Mouse (Mus musculus): ENCODE data around the gene Pip5k1b.

The Pip5k1b gene

DNA sequence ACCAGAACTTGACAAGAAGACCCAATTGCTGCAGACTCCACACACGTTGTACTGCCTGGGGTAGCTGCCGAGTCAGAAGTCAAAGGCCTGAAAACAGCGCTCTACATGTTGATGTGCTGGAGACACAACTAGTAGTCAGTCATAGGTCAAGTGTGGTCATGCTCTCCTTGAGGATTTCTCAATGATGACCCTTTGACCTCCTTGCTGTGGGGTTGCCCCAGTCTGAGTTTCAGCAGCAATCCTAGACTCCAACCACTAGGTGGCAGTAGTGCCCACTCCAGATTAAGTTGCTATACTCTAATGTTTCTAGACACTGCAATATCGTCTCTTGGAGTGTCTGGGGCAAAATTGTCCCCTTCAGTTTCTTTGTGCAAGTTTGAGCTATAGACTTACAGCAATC lies 271.5 kb downstream of the Pip5k1b start:
- peak; percentile 48 for DNase-seq

DNA sequence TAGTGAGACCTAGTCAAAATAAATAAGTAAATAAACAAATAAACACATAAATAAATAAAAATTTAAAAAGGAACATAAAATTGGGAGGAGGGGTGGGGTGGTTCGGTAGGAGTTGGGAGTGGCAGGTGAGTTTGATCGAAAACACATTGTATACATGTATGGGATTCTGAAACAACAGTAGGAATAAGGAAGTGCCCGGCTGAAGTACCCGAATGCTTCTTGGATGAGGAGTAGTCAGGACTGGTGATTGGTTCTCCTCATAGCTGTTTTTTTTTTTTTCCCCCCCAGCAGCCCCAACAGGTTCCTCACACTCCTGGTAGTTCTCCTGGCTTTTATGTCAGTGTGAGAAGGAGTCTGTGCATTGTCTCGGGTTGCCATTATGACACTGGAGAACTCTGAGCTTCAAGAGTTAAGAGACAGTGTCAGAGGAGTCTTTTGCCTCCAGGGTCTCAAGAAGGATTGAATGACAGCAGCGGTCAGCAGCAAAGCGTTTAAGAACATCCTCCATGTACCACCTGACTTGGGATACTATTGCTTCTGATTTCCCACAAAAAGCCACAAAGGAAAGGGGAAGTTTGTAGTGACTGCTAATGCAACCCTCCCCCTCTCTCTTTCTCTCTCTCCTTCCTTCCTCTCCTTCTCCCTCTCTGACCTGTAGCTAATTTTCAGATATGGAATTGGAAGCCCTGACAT lies 274.2 kb downstream of the Pip5k1b start:
- no peak for DNase-seq

- no peak for DNase-seq
These were observed 275.0 kb downstream of the Pip5k1b start, which contains the start of gene Fxn for GRCm38 (mm10) chr19:24280601-24281228. Gene Fxn, minus strand, starts transcription at chr19:24280605.

DNA sequence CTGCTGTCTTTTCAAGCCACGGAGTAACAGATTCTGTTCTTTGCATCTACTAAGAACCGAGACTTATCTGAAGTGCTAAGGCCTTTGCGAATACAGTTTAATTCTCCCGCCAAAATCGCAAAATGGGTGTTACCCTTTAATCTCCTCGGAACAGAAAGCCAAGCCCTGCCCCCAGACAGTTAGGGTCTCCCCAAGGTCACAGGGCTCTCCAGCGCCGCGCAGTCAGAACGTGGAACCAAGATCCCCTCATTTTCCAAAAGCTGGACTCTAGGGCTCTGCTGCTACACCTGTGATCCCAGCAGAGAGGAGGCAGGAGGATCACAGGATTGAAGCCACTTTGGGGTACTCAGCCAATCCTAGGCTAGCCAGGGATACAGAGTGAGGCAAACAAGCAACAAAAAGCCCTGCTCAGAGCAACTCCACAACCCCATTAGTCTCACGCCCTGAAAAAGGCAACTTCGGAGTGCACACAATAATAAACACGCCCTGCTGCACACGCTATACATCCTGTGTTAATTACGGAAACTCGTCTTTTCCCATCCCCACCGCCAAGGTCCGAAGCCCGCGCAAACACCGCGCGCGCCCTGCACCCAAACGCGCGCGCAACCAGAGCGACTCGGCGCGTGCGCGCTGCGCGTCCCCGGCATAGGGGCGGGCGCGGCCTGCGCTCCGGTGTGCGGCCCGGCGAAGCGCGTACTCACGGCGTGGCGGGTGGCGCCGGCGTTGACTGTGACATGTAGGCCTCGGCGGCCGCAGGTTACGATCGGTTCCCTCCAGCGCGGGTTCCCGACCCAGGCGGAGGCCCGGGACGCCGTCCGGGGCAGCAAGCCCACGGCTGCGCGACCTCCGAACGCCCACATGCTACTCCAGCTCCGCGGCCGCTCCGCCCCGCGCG lies 275.7 kb downstream of the Pip5k1b start:
- peak; percentile 91 for DNase-seq

- no peak for DNase-seq
These were observed 276.8 kb downstream of the Pip5k1b start for GRCm38 (mm10) chr19:24278859-24279258.

GRCm38 (mm10) chr19:24274281-24274680 lies 281.4 kb downstream of the Pip5k1b start:
- no peak for DNase-seq

DNA sequence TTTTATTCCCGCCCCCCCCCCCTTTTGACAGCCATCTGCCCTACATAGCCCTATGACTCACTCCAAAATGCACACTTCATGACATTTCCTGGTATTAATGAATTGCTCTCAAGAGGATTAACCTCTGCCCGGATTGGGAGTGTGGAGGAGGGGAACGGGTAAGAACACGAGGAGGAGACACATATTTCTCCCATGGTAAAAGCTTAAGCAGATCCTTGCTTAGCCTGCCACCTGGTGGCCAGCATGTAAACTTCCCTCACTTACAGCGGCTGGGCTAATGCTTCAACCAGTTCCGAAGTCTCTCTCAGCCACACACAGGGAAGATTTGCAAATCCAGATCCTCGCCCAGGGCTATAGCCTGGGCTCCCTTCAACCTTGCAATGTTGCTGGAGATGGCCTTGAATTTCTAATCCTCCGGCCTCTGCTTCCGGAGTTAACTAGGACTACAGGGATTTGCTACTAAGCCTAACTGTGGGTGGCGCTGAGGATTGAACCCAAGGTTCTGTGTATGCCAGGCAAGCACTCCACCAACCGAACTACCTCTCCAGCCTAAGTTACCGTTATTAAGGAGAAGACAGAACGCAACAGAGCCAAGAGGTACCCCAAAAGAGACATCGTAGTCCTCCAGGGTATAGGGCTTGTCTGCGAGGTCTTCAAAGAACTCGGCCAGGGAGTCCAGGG lies 283.8 kb downstream of the Pip5k1b start:
- peak; percentile 88 for DNase-seq

GRCm38 (mm10) chr19:24271326-24271725 lies 284.3 kb downstream of the Pip5k1b start:
- DNase-seq = peak; percentile 75

DNA sequence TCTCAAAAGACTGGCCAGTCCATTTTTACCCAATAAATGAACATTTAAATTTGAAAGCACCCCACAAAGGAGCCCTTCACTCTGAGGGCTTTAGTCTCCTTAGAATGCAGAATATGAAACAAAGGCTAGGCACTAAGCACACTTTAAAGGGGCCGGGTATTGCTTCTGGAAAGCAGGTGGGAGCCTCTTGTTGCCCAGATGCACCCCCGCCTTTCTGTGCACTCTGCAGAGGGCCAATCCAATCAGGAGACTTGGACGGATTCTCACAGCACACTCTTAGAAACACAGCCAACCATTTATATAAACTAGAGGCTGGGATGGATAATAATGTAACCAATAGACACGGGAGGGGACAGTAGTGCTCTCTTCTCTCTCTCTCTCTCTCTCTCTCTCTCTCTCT lies 287.1 kb downstream of the Pip5k1b start:
- DNase-seq = no peak

GRCm38 (mm10) chr19:24266046-24266830 lies 289.4 kb downstream of the Pip5k1b start:
- DNase-seq = peak; percentile 76

DNA sequence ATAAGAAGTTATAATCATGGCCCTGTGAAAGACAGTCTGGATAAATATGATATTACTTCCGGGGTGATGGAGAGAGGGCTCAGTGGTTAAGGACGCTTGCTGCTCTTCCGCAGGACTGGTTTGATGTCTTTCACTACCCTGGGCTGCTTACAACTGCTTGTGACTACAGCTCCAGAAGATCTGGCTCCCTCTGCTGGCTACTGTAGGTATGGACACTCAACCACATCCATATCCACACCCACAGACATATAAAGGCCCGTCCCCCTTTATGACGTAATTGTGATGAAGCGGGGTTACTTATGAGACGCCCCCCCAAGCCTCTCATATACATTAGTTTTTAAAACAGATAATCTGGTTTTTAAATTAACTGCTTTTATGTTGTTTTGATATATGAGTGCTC lies 290.7 kb downstream of the Pip5k1b start:
- DNase-seq = peak; percentile 91

DNA sequence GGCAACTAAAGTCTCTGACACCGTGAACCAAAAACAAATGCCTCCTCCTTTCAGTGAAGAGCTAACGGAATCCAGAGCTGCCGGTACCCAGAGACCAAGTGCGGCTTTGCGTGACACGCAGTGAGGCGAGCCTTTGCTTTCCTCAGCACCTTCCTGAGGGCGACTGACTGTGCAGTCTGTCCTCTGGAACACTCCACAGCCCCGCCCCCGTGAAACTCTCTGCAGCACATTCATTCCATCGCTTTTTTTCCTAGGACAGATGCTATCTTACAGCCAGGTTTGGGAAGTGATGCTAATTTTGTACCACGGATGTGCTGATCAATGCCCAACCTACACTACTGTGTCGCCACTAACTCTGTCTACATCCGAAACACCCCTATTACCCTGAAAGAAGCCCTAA lies 292.9 kb downstream of the Pip5k1b start:
- peak; percentile 64 for DNase-seq

- DNase-seq = peak; percentile 45
These were observed 296.0 kb downstream of the Pip5k1b start for GRCm38 (mm10) chr19:24259390-24260351.

DNA sequence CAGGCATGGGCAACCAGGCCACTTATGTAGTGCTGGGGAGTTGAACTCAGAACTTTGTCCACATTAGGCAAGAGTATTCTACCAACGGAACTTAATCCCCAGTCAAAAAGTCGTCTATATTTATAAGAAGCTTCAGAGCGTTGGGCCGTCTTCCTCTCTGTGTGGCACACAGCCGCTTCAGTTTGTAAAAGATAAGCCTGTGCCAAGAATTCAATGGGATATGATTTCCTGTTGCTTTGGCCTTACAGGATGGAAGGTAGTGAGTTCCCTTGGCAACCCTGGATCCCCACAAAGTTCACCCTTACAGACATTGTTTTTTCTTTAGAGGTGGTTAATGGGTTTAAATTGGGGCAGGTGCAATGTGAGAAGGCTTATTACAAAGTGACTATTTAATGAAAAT lies 297.3 kb downstream of the Pip5k1b start:
- peak; percentile 48 for DNase-seq

- no peak for DNase-seq
These were observed 297.7 kb downstream of the Pip5k1b start for GRCm38 (mm10) chr19:24257962-24258361.

GRCm38 (mm10) chr19:24253657-24254260 lies 301.9 kb downstream of the Pip5k1b start:
- no peak for DNase-seq

- peak; percentile 60 for DNase-seq
These were observed 303.8 kb downstream of the Pip5k1b start for GRCm38 (mm10) chr19:24251869-24252268.

Measured in kidney, postnatal 14 days (tissue).